Mouse (Mus musculus): ENCODE measurements around the gene Ttc39a.

- no peak for TF ChIP-seq CTCF (IDR thresholded peaks at IDR 0.05; ENCODE audit: low read depth)
- no peak for TF ChIP-seq EP300 (IDR thresholded peaks at IDR 0.05; ENCODE audit: low read depth)
These were observed 75.0 kb downstream of the Ttc39a start for GRCm38 (mm10) chr4:109481424-109481823.

Measured in heart, postnatal 0 days (tissue).